Mouse (Mus musculus) E14TG2a.4 (cell line): Measurements from ENCODE around the gene Lin54.

ENCODE experiments used
- CTCF ChIP-seq: conservative IDR thresholded peaks from 2 replicates; pipeline ENCODE4 v1.5.1; 2014; ENCODE audit warnings: low read length
- NANOG ChIP-seq: IDR thresholded peaks from 2 replicates; pipeline ENCODE4 v1.6.1; 2014; ENCODE audit warnings: borderline replicate concordance, low read length, mixed read lengths

DNA sequence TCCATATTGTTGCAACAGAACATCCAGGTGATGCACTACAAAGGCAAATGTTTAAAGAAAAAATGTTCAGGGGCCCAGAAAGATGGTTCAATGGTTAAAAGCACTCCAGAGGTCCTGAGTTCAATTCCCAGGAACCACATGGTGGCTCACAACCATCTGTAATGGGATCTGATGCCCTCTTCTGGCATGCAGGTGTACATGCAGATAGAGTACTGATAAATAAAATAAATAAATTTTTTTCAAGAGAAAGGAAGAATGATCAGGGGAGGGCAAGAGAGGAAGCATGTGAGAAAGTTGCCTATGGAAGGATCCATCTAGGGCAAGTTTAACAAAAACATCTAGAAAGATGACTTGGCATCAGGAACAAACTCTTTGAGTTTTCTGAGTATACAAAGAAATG is 12.1 kb upstream of the Lin54 start:
- TF ChIP-seq CTCF = peak; percentile 32
- TF ChIP-seq NANOG = no peak
